Mouse (Mus musculus) ovary, postnatal 10 days (tissue): ENCODE results near the gene Dmpk.

ENCODE experiments used
- DNase-seq: peaks from one replicate; pipeline ENCODE4 v3.0.0; 2022; ENCODE audit warnings: low spot score

Dmpk gene

GRCm38 (mm10) chr7:19096421-19096976 is 12.8 kb downstream of the Dmpk start:
- no peak for DNase-seq

- DNase-seq, result no peak
Observed at GRCm38 (mm10) chr7:19097217-19097616, 13.6 kb downstream of the Dmpk start.

GRCm38 (mm10) chr7:19097863-19098262 is 14.2 kb downstream of the Dmpk start:
- no peak for DNase-seq

- no peak for DNase-seq
Observed at GRCm38 (mm10) chr7:19098811-19099210, 15.2 kb downstream of the Dmpk start.

- no peak for DNase-seq
Observed at GRCm38 (mm10) chr7:19100290-19100689, 16.6 kb downstream of the Dmpk start.

GRCm38 (mm10) chr7:19103741-19104140 is 20.1 kb downstream of the Dmpk start:
- DNase-seq, result no peak

- DNase-seq, result no peak
Observed at GRCm38 (mm10) chr7:19104486-19104885, 20.8 kb downstream of the Dmpk start.

- DNase-seq, result no peak
Observed at GRCm38 (mm10) chr7:19107436-19107835, 23.8 kb downstream of the Dmpk start.

- no peak for DNase-seq
Observed at GRCm38 (mm10) chr7:19109565-19109964, 25.9 kb downstream of the Dmpk start.

GRCm38 (mm10) chr7:19118028-19118771 is 34.6 kb downstream of the Dmpk start, which contains the start of gene Gm4969:
TSS of gene Gm4969 (minus strand) at chr7:19118368.
- DNase-seq, result no peak

- no peak for DNase-seq
Observed at GRCm38 (mm10) chr7:19119083-19119482, 35.4 kb downstream of the Dmpk start.

- DNase-seq, result peak; percentile 73
Observed at GRCm38 (mm10) chr7:19119631-19120429, 36.2 kb downstream of the Dmpk start, which contains the start of gene Fbxo46. TSS of gene Fbxo46 (plus strand) at chr7:19119859.

GRCm38 (mm10) chr7:19121686-19122085 is 38.0 kb downstream of the Dmpk start:
- DNase-seq, result no peak

GRCm38 (mm10) chr7:19124713-19125112 is 41.1 kb downstream of the Dmpk start:
- no peak for DNase-seq

GRCm38 (mm10) chr7:19127744-19128143 is 44.1 kb downstream of the Dmpk start:
- no peak for DNase-seq

- DNase-seq, result no peak
Observed at GRCm38 (mm10) chr7:19129396-19129795, 45.7 kb downstream of the Dmpk start.

- DNase-seq, result no peak
Observed at GRCm38 (mm10) chr7:19130657-19131056, 47.0 kb downstream of the Dmpk start.

- peak; percentile 92 for DNase-seq
Observed at GRCm38 (mm10) chr7:19131324-19131848, 47.7 kb downstream of the Dmpk start.

- DNase-seq, result no peak
Observed at GRCm38 (mm10) chr7:19136168-19136567, 52.5 kb downstream of the Dmpk start.

- DNase-seq, result no peak
Observed at GRCm38 (mm10) chr7:19136673-19137334, 53.2 kb downstream of the Dmpk start.

GRCm38 (mm10) chr7:19137380-19137779 is 53.7 kb downstream of the Dmpk start:
- DNase-seq, result no peak
